ENCODE assay signal across 8 mouse cellular contexts in the genomic region with DNA sequence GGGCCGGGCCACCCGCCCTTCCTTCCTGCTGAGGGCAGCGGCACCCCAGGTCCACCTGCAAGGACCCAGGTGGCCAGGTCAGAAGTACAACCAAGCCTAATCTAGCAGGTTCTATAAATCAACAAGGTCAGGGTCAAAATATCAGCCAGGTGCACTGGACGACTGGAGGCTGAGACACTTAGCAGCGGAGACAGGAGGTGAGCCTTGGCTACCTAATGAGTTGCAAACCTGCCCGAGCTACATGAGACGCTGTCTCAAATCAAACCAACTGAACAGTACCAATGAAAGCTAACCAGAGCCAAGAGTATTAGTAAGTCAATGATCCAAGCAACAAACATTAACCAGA. TPM values are rescaled to one million over a fixed set of nuclear protein-coding genes. Genes with fewer than 3 reads are reported as not detected.
DNase-seq lines count a peak whose midpoint lies in the region; ATAC-seq and TF ChIP-seq lines count a peak whose summit lies in the region.

No protein-coding gene starts in this region.

- no peaks in the 10 kb centered on the region for H3K9me3 ChIP-seq in heart, embryonic 12.5 days (replicated peaks)
- no peaks in the 10 kb centered on the region for H3K9me3 ChIP-seq in liver, embryonic 11.5 days (ENCODE audit: control insufficient read depth, low read length)
- H3K9me3 ChIP-seq in stomach, postnatal 0 days (ENCODE audit: control insufficient read depth, low read length): no peaks in the 10 kb centered on the region

- no peak for DNase-seq in heart, postnatal 25 days (ENCODE audit: low spot score)
- DNase-seq in thymus, postnatal 14 days: peak; percentile 4
- no peak for DNase-seq in thymus, postnatal 36 days
- no peak for DNase-seq in liver, embryonic 11.5 days (ENCODE audit: low spot score)
- no peak for DNase-seq in stomach, postnatal 0 days (ENCODE audit: low spot score)
- DNase-seq in adrenal gland, postnatal 4 days (ENCODE audit: low spot score in 2 of 2): no peak
- no peak for DNase-seq in right cerebral cortex, adult 2 months (ENCODE audit: low spot score in 2 of 2)

- intact Hi-C loops in heart, postnatal 25 days (cut with DNase I): no loop called here

- H3K4me3 ChIP-seq in heart, embryonic 12.5 days: peak overlapping the region; percentile 85
- H3K4me3 ChIP-seq in liver, embryonic 11.5 days (ENCODE audit: low read depth, low read length): peak overlapping the region; percentile 81
- peak overlapping the region; percentile 74 for H3K4me3 ChIP-seq in stomach, postnatal 0 days (ENCODE audit: low read depth, low read length)

- H3K9ac ChIP-seq in heart, embryonic 12.5 days: peak overlapping the region; percentile 75
- peak overlapping the region; percentile 65; the same call in 1 of the 2 replicates for H3K9ac ChIP-seq in liver, embryonic 11.5 days (ENCODE audit: low read depth, low read length)
- H3K9ac ChIP-seq in stomach, postnatal 0 days (ENCODE audit: low read length): peak overlapping the region; percentile 69

- TF ChIP-seq EP300 in stomach, postnatal 0 days (optimal IDR thresholded peaks at IDR 0.05): no peak

- TF ChIP-seq CTCF in stomach, postnatal 0 days (IDR thresholded peaks at IDR 0.05; ENCODE audit: low read depth): no peak

- H3K36me3 ChIP-seq in heart, embryonic 12.5 days: no peaks in the 10 kb centered on the region
- no peaks in the 10 kb centered on the region for H3K36me3 ChIP-seq in liver, embryonic 11.5 days (ENCODE audit: control insufficient read depth, insufficient read depth, low read length)
- H3K36me3 ChIP-seq in stomach, postnatal 0 days (ENCODE audit: control insufficient read depth, insufficient read depth, low read length): no peaks in the 10 kb centered on the region

- H3K4me2 ChIP-seq in heart, embryonic 12.5 days: peak overlapping the region; percentile 98
- H3K4me2 ChIP-seq in liver, embryonic 11.5 days: peak overlapping the region; percentile 96
- H3K4me2 ChIP-seq in stomach, postnatal 0 days (replicated peaks; ENCODE audit: low read depth): peak overlapping the region; percentile 80

- peaks cover 52% of the 10 kb centered on the region for H3K4me1 ChIP-seq in heart, embryonic 12.5 days (replicated peaks)
- H3K4me1 ChIP-seq in liver, embryonic 11.5 days (replicated peaks; ENCODE audit: control insufficient read depth, insufficient read depth, low read length): peaks cover 45% of the 10 kb centered on the region
- peaks cover 7% of the 10 kb centered on the region for H3K4me1 ChIP-seq in stomach, postnatal 0 days (replicated peaks; ENCODE audit: control insufficient read depth, insufficient read depth)

- peak overlapping the region; percentile 84 for H3K27ac ChIP-seq in heart, embryonic 12.5 days (ENCODE audit: poor library complexity, severe bottlenecking)
- H3K27ac ChIP-seq in liver, embryonic 11.5 days (ENCODE audit: low read depth, low read length): peak overlapping the region; percentile 73; the same call in 1 of the 2 replicates
- H3K27ac ChIP-seq in stomach, postnatal 0 days (replicated peaks): peak overlapping the region; percentile 92

- no peak for ATAC-seq in heart, embryonic 12.5 days (ENCODE audit: insufficient number of reproducible peaks, low FRiP score)
- ATAC-seq in liver, embryonic 11.5 days (replicated peaks; ENCODE audit: low FRiP score): no peak
- no peak for ATAC-seq in stomach, postnatal 0 days (ENCODE audit: low FRiP score, low TSS enrichment)

- 26% methylated on average over 7 of the region's 7 CpGs for WGBS in heart, embryonic 12.5 days
- 24% methylated on average over 7 of the region's 7 CpGs for WGBS in liver, embryonic 11.5 days
- 27% methylated on average over 7 of the region's 7 CpGs for WGBS in stomach, postnatal 0 days

- H3K27me3 ChIP-seq in heart, embryonic 12.5 days (replicated peaks): peaks cover 11% of the 10 kb centered on the region
- H3K27me3 ChIP-seq in liver, embryonic 11.5 days (replicated peaks; ENCODE audit: control insufficient read depth, insufficient read depth, low read length): peaks cover 11% of the 10 kb centered on the region
- no peaks in the 10 kb centered on the region for H3K27me3 ChIP-seq in stomach, postnatal 0 days (ENCODE audit: control insufficient read depth, insufficient read depth, low read length)

RNA-seq across cellular contexts. Expression of a gene that starts 1.7 kb away (rescaled TPM):
- polyA plus RNA-seq in heart, embryonic 12.5 days (2016; fragmentation: Nextera tagmentation; extraction: Ambion mirVana): 22.6 and 24.9 TPM in 2 replicates
- 10 to 100 TPM; 20.3 to 27.3 TPM for total RNA-seq in heart, postnatal 25 days (2021)
- polyA plus RNA-seq in liver, embryonic 11.5 days (2014; fragmentation: Nextera tagmentation; extraction: Ambion mirVana): 14.7 and 15.7 TPM in 2 replicates
- 7.9 and 8.6 TPM in 2 replicates for polyA plus RNA-seq in stomach, postnatal 0 days (2015; fragmentation: Nextera tagmentation; extraction: Ambion mirVana)
- 10 to 100 TPM; 49.7 to 54.1 TPM for total RNA-seq in adrenal gland, postnatal 4 days (2021)

RNA-seq across cellular contexts. Expression of a gene that starts 9.7 kb away (rescaled TPM):
- 17.1 and 17.8 TPM in 2 replicates for polyA plus RNA-seq in heart, embryonic 12.5 days (2016; fragmentation: Nextera tagmentation; extraction: Ambion mirVana)
- 10 to 100 TPM; 12.2 to 13.2 TPM for total RNA-seq in heart, postnatal 25 days (2021)
- 12.1 and 13.7 TPM in 2 replicates for polyA plus RNA-seq in liver, embryonic 11.5 days (2014; fragmentation: Nextera tagmentation; extraction: Ambion mirVana)
- 24.3 and 26.7 TPM in 2 replicates for polyA plus RNA-seq in stomach, postnatal 0 days (2015; fragmentation: Nextera tagmentation; extraction: Ambion mirVana)
- 10 to 100 TPM; 12.8 to 13.6 TPM for total RNA-seq in adrenal gland, postnatal 4 days (2021)
